19 mouse cellular contexts compared by ENCODE assay signal in the genomic region with DNA sequence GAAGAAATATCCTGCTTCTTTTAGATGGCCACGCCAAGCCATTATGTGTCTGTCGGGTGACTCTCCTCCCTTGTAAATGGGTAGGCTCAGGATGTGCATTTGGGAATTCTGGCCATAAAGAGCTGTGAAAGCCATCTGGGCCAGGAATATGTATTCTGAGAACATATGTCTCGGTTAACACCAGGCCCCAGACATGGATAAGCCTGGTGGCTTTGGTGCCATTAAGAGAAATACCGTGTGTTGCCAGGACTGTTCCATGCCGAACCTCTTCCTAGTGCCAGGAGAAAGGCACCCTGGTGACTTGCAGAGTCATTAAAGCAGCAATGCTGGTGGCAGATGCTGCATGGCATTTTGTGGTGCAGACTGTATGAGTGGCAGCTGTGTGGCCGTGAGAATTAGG.
DNase-seq lines count a peak whose midpoint lies in the region; ATAC-seq and TF ChIP-seq lines count a peak whose summit lies in the region.
"Had no signal": no experiment of that assay in that cellular context is flagged by ENCODE, and none has a peak within 500 bp of the region (broad histone marks: within the 10 kb centered on the region; RNA-seq: fewer than 3 reads in every experiment).

No protein-coding gene starts in this region.

- H3K4me3 ChIP-seq in forebrain, embryonic 13.5 days = no peak overlapping the region
- H3K4me3 ChIP-seq in forebrain, embryonic 11.5 days (ENCODE audit: low read depth, low read length) = no peak overlapping the region
- H3K4me3 ChIP-seq in hindbrain, embryonic 15.5 days = no peak overlapping the region
- no peak overlapping the region for H3K4me3 ChIP-seq in hindbrain, embryonic 11.5 days (ENCODE audit: low read depth, low read length)
- no peak overlapping the region for H3K4me3 ChIP-seq in neural tube, embryonic 13.5 days
- no peak overlapping the region for H3K4me3 ChIP-seq in kidney, embryonic 14.5 days (ENCODE audit: low read length)
- H3K4me3 ChIP-seq: embryonic facial prominence, embryonic 15.5 days; midbrain, embryonic 10.5 days had no signal

- H3K9ac ChIP-seq in forebrain, embryonic 13.5 days = no peak overlapping the region
- no peak overlapping the region for H3K9ac ChIP-seq in forebrain, embryonic 11.5 days (ENCODE audit: low read length)
- H3K9ac ChIP-seq in hindbrain, embryonic 15.5 days = no peak overlapping the region
- no peak overlapping the region for H3K9ac ChIP-seq in hindbrain, embryonic 11.5 days (ENCODE audit: low read depth, low read length)
- H3K9ac ChIP-seq in neural tube, embryonic 13.5 days = no peak overlapping the region
- H3K9ac ChIP-seq in kidney, embryonic 14.5 days (ENCODE audit: low read depth, low read length) = no peak overlapping the region
- H3K9ac ChIP-seq: embryonic facial prominence, embryonic 15.5 days had no signal

- no peaks in the 10 kb centered on the region for H3K9me3 ChIP-seq in forebrain, embryonic 13.5 days (replicated peaks)
- no peaks in the 10 kb centered on the region for H3K9me3 ChIP-seq in forebrain, embryonic 11.5 days (ENCODE audit: control insufficient read depth, low read length)
- H3K9me3 ChIP-seq in hindbrain, embryonic 15.5 days = no peaks in the 10 kb centered on the region
- no peaks in the 10 kb centered on the region for H3K9me3 ChIP-seq in hindbrain, embryonic 11.5 days (ENCODE audit: control insufficient read depth, low read length)
- H3K9me3 ChIP-seq in neural tube, embryonic 13.5 days = no peaks in the 10 kb centered on the region
- no peaks in the 10 kb centered on the region for H3K9me3 ChIP-seq in kidney, embryonic 14.5 days (ENCODE audit: control insufficient read depth, low read length)
- H3K9me3 ChIP-seq: embryonic facial prominence, embryonic 15.5 days; midbrain, embryonic 10.5 days had no signal

- ATAC-seq in forebrain, embryonic 13.5 days = peak; percentile 62
- ATAC-seq in forebrain, embryonic 11.5 days (replicated peaks; ENCODE audit: low FRiP score) = no peak
- 0 out of 2 replicates have a peak, but pooled peaks have one; percentile 66 for ATAC-seq in hindbrain, embryonic 15.5 days (ENCODE audit: low FRiP score, low read depth)
- ATAC-seq in hindbrain, embryonic 11.5 days (ENCODE audit: low FRiP score) = no peak
- peak; percentile 70 for ATAC-seq in neural tube, embryonic 13.5 days (ENCODE audit: low read depth)
- no peak for ATAC-seq in kidney, embryonic 14.5 days (ENCODE audit: low FRiP score, low TSS enrichment)
- ATAC-seq: inflammation-experienced regulatory T-cells, adult 6 months; lung, postnatal 0 days had no signal

- no peak overlapping the region for H3K27ac ChIP-seq in forebrain, embryonic 13.5 days
- H3K27ac ChIP-seq in forebrain, embryonic 11.5 days (ENCODE audit: low read depth, low read length) = no peak overlapping the region
- no peak overlapping the region for H3K27ac ChIP-seq in hindbrain, embryonic 15.5 days (replicated peaks)
- no peak overlapping the region for H3K27ac ChIP-seq in hindbrain, embryonic 11.5 days (ENCODE audit: low read depth, low read length)
- H3K27ac ChIP-seq in neural tube, embryonic 13.5 days (replicated peaks) = peak overlapping the region; percentile 47; the same call in 1 of the 2 replicates
- H3K27ac ChIP-seq in kidney, embryonic 14.5 days (ENCODE audit: low read depth, low read length) = no peak overlapping the region
- H3K27ac ChIP-seq: embryonic facial prominence, embryonic 15.5 days; macrophage; midbrain, embryonic 10.5 days had no signal

- peaks cover 8% of the 10 kb centered on the region; the same call in 1 of the 2 replicates for H3K4me1 ChIP-seq in forebrain, embryonic 13.5 days
- H3K4me1 ChIP-seq in forebrain, embryonic 11.5 days (replicated peaks; ENCODE audit: control insufficient read depth, insufficient read depth, low read length) = no peaks in the 10 kb centered on the region
- 0 out of 2 replicates have a peak, but pooled peaks cover 5% of the 10 kb centered on the region for H3K4me1 ChIP-seq in hindbrain, embryonic 15.5 days (replicated peaks)
- no peaks in the 10 kb centered on the region for H3K4me1 ChIP-seq in hindbrain, embryonic 11.5 days (replicated peaks; ENCODE audit: control insufficient read depth, insufficient read depth, low read length)
- H3K4me1 ChIP-seq in neural tube, embryonic 13.5 days (replicated peaks) = peaks cover 46% of the 10 kb centered on the region
- H3K4me1 ChIP-seq in kidney, embryonic 14.5 days (ENCODE audit: control insufficient read depth, insufficient read depth, low read length) = no peaks in the 10 kb centered on the region
- H3K4me1 ChIP-seq: embryonic facial prominence, embryonic 15.5 days; midbrain, embryonic 10.5 days had no signal

- no peak overlapping the region for H3K4me2 ChIP-seq in forebrain, embryonic 13.5 days
- H3K4me2 ChIP-seq in forebrain, embryonic 11.5 days (ENCODE audit: low read depth, low read length, severe bottlenecking) = no peak overlapping the region
- H3K4me2 ChIP-seq in hindbrain, embryonic 15.5 days = no peak overlapping the region
- no peak overlapping the region for H3K4me2 ChIP-seq in hindbrain, embryonic 11.5 days (replicated peaks; ENCODE audit: low read depth, low read length)
- no peak overlapping the region for H3K4me2 ChIP-seq in neural tube, embryonic 13.5 days
- no peak overlapping the region for H3K4me2 ChIP-seq in kidney, embryonic 14.5 days (replicated peaks; ENCODE audit: low read depth, low read length)
- H3K4me2 ChIP-seq: embryonic facial prominence, embryonic 15.5 days had no signal

- H3K36me3 ChIP-seq in forebrain, embryonic 13.5 days (ENCODE audit: poor library complexity, severe bottlenecking) = no peaks in the 10 kb centered on the region
- no peaks in the 10 kb centered on the region for H3K36me3 ChIP-seq in forebrain, embryonic 11.5 days (ENCODE audit: control insufficient read depth, insufficient read depth, low read length)
- H3K36me3 ChIP-seq in hindbrain, embryonic 15.5 days = no peaks in the 10 kb centered on the region
- no peaks in the 10 kb centered on the region for H3K36me3 ChIP-seq in hindbrain, embryonic 11.5 days (ENCODE audit: control insufficient read depth, insufficient read depth, low read length)
- no peaks in the 10 kb centered on the region for H3K36me3 ChIP-seq in neural tube, embryonic 13.5 days
- no peaks in the 10 kb centered on the region for H3K36me3 ChIP-seq in kidney, embryonic 14.5 days (ENCODE audit: control insufficient read depth, insufficient read depth, low read length)
- H3K36me3 ChIP-seq: embryonic facial prominence, embryonic 15.5 days; midbrain, embryonic 10.5 days had no signal

- 72% methylated on average over 6 of the region's 6 CpGs for WGBS in forebrain, embryonic 13.5 days
- WGBS in forebrain, embryonic 11.5 days = 88% methylated on average over 6 of the region's 6 CpGs
- WGBS in hindbrain, embryonic 15.5 days = 47% methylated on average over 6 of the region's 6 CpGs
- WGBS in hindbrain, embryonic 11.5 days = 83% methylated on average over 6 of the region's 6 CpGs
- 41% methylated on average over 6 of the region's 6 CpGs for WGBS in neural tube, embryonic 13.5 days
- 67% methylated on average over 6 of the region's 6 CpGs for WGBS in kidney, embryonic 14.5 days

- no peak for TF ChIP-seq CTCF in brain, embryonic 14.5 days (IDR thresholded peaks at IDR 0.05; ENCODE audit: borderline replicate concordance, extremely low read depth, insufficient read depth, insufficient read length)

- no peak for DNase-seq in forebrain, embryonic 11.5 days (ENCODE audit: low spot score)
- no peak for DNase-seq in hindbrain, embryonic 11.5 days (ENCODE audit: low spot score)
- peak; percentile 73 for DNase-seq in brain, embryonic 14.5 days (ENCODE audit: low read depth)
- DNase-seq in gastrocnemius, adult 8-10 months (ENCODE audit: low spot score in 2 of 2) = no peak
- DNase-seq: adrenal gland, postnatal 14 days; cerebellum, adult 9-10 months; gastrocnemius, postnatal 14 days; kidney, adult 18-20 months; kidney, postnatal 14 days; right cerebral cortex, postnatal 14 days had no signal

- TF ChIP-seq POLR2A in brain, embryonic 14.5 days (IDR thresholded peaks at IDR 0.05; ENCODE audit: borderline replicate concordance, extremely low read depth, insufficient read depth, insufficient read length, poor library complexity, severe bottlenecking) = no peak

- no peaks in the 10 kb centered on the region for H3K27me3 ChIP-seq in forebrain, embryonic 13.5 days
- no peaks in the 10 kb centered on the region for H3K27me3 ChIP-seq in forebrain, embryonic 11.5 days (ENCODE audit: control insufficient read depth, insufficient read depth, low read length)
- no peaks in the 10 kb centered on the region for H3K27me3 ChIP-seq in hindbrain, embryonic 15.5 days
- H3K27me3 ChIP-seq in hindbrain, embryonic 11.5 days (ENCODE audit: control insufficient read depth, insufficient read depth, low read length) = no peaks in the 10 kb centered on the region
- H3K27me3 ChIP-seq in neural tube, embryonic 13.5 days = 0 out of 2 replicates have a peak, but pooled peaks cover 4% of the 10 kb centered on the region
- H3K27me3 ChIP-seq in kidney, embryonic 14.5 days (ENCODE audit: control insufficient read depth, insufficient read depth, low read length) = no peaks in the 10 kb centered on the region
- H3K27me3 ChIP-seq: embryonic facial prominence, embryonic 15.5 days had no signal

Comparison
In these comparisons a context has a peak if more than half of its experiments do, and no peak if none do; other contexts are left out.
1. ATAC-seq: peak in forebrain, embryonic 13.5 days (single experiment), hindbrain, embryonic 15.5 days (single experiment) and neural tube, embryonic 13.5 days (single experiment); none in forebrain, embryonic 11.5 days (single experiment), hindbrain, embryonic 11.5 days (single experiment) and kidney, embryonic 14.5 days (single experiment).